Mouse (Mus musculus) layer of hippocampus, adult 2 months (tissue): ENCODE measurements around the gene Erbb4. TPM values are rescaled to one million over a fixed set of nuclear protein-coding genes. Genes with fewer than 3 reads are reported as not detected.
"Not testable (repeated sequence)": the region's sequence is repeated elsewhere in the genome, so short reads cannot be mapped to it uniquely, and the experiment has no call there.

Source experiments
- DNase-seq, 2 experiments: peaks; one replicate each; pipeline ENCODE4 v3.0.0; 2022; ENCODE audit warnings: low spot score in 2 of 2
- H3K27ac ChIP-seq: fragments of 200-600 bp; 2 replicates; pipeline ENCODE4 v1.8.1; 2022
- H3K4me3 ChIP-seq: fragments of 200-600 bp; 2 replicates; pipeline ENCODE4 v1.8.1; 2022; ENCODE audit warnings: mild to moderate bottlenecking
- CTCF ChIP-seq: fragments of 200-600 bp; conservative IDR thresholded peaks from 2 replicates; pipeline ENCODE4 v1.8.1; 2022; ENCODE audit warnings: antibody characterized with exemption, mild to moderate bottlenecking, moderate library complexity
- total RNA-seq, 2 experiments: library from RNA; stranded (reverse); gene quantifications; 2 replicates each; pipeline ENCODE4 v1.2.3; 2021

Gene Erbb4
- total RNA-seq, 2 experiments from 2014 or later: 46.2 to 48.6 TPM

DNA sequence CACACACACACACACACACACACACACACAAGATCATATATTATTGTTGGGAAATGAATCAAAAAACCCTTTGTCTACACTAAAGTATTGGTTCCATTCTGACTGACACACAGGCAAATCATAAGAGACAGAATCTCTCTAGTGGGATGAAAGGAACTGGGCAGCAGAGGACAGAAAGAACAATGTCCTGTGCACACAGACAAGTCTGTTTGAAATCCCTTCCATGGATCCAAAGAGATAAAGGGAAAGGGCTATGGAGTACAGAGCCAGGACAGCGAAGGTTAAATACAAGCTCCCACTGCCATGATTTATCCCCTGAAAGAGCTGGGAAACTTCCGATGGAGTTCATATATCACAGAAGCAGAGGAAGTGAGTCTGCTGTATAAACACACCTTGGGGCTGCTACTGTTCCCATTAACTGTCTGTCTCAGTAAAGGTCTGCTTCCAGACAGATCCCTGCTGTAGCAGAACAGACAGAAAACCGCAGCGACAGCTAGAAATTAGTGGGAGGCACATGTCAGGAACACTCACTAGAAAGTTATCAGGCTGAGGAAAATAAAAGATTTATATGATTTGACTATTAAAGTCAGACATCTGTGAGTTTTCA, 320.3 kb downstream of the Erbb4 start:
- TF ChIP-seq CTCF: no peak
- Histone ChIP-seq H3K4me3 (no peak overlapping the region), H3K27ac (no peak overlapping the region)
- DNase-seq: no peak

DNA sequence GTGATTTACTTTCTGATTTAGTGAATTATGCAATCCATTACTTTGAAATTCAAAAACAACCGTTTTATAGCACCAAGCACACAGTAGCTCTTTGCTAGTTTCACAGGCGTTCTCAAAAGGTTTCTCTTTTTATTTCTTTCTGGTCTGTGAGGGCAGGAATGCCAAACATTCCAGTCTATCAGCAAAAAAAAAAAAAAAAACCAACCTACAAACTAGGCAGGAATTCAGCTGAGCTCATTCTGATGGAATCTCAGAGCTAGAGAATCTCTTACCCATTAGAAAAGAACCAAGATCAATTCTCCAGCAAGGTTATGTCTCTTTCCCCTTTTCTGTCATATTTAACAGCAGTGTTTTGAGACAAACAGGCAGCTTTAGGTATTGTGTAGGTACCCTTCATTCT, 327.2 kb downstream of the Erbb4 start:
- no peak for DNase-seq
- no peak overlapping the region for H3K4me3 ChIP-seq
- no peak for TF ChIP-seq CTCF
- H3K27ac ChIP-seq: no peak overlapping the region

DNA sequence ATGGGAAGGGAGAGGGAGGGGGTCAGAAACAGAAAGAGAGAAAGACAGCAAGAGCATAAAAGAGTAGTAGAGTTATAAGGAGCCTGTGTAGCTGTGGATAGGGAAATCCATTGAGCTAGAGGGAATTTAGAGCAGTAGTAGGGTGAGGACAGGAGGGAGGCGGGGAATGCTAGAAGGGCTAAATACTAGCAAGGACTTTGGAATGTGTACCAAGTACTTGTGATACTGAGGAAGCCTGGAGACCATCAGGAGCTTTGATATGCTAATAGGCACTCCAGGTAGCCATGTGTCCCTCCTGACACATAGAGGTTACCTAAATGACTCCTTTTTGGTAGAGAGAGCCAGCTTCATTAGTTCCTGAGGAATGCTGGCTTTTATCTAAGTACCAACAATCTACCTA, 327.8 kb downstream of the Erbb4 start:
- Histone ChIP-seq H3K4me3 (no peak overlapping the region), H3K27ac (no peak overlapping the region)
- TF ChIP-seq CTCF: no peak
- DNase-seq: no peak

DNA sequence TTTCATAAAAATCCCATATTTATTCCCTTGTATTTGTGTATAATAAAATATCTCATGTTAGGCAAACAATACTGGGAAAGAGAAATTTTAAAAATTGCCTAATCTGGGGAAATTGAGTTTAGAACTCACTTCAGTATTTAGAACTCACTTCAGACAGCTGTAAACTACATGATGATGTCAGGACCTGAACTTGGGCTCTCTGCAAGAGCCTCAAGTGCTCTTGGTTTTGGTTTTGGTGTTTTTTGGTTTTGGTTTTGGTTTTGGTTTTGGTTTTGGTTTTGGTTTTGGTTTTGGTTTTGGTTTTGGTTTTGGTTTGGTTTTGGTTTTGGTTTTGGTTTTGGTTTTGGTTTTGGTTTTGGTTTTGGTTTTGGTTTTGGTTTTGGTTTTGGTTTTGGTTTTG, 341.8 kb downstream of the Erbb4 start:
- not testable (repeated sequence) for H3K27ac ChIP-seq, H3K4me3 ChIP-seq, DNase-seq

DNA sequence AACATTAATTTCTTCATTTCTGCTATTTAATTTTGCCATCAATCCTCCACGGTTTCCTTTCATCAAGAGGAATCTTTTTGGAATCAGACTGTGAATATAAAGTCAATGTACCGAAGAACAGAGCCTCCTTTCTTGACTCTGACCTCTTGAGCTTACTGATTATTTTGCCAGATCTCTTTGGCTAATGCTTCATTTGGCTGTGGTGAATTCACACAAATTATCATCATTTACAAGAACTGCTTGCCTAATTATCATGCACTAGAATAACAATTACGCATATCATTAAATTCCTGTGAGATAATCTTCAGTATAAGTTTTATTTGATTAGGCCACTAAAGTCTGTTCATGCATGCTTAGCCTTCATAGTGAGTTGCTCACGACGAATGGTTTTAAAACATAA, 345.4 kb downstream of the Erbb4 start:
- DNase-seq: no peak
- H3K4me3 ChIP-seq: no peak overlapping the region
- TF ChIP-seq CTCF: no peak
- no peak overlapping the region for H3K27ac ChIP-seq

DNA sequence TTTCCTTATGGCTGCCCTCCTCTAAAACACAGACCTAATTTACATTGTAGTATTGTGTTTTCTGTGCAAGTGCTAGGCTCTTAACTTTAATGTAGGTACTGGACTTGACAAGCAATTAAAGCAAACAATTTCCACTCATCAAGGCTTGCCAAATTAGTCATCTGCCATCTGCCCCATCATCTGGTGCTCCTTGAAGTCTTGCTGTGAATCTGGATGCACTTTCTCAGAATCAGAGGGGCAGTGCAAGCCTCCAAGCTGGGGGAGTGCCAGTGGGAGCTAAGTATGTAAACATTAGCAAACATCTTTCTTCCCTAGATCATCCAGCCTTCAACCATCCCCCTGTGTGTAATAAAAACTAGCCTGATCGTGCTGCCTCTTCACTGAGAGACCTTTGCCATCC, 358.9 kb downstream of the Erbb4 start:
- TF ChIP-seq CTCF: no peak
- no peak overlapping the region for H3K4me3 ChIP-seq
- peak; percentile 12 to 17 for DNase-seq
- no peak overlapping the region for H3K27ac ChIP-seq

DNA sequence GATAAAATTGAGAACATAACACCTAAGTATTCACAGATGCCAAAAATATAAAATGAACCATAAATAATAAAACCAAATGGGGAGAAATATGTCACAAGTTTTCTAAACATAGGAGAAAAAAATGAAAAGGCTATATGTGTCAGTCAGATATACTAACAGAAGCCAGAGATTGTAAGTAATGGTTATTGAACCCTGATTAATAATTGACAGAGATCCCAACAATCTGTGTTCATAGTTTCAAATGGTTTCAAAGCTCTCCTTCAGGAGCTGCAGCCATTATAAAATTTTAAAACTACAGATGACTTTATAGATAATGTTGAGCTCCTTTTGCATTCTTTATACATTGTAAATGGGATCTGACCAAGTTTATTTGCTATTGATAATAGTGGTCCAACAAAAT, 426.4 kb downstream of the Erbb4 start:
- no peak for DNase-seq
- no peak for TF ChIP-seq CTCF
- Histone ChIP-seq H3K4me3 (no peak overlapping the region), H3K27ac (no peak overlapping the region)

DNA sequence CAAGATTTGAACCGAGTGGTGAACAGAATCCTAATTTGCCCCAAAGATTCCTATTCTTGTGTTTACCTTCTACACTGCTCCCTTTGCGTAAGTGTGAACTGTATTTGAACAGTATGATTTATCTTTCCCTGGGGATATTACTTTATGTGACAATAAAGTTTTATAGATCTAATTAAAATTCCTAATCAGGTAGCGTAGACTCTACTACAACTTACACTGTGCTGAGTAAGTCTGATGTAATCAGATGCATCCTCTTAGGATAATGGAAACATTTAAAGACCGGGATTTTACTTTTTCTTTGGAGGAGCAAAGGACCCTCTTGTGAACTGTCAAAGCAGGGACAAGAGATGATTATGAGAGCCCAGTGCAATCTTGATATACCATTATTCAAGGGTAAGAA, 433.2 kb downstream of the Erbb4 start:
- Histone ChIP-seq H3K27ac (no peak overlapping the region), H3K4me3 (no peak overlapping the region)
- no peak for TF ChIP-seq CTCF
- DNase-seq: no peak

DNA sequence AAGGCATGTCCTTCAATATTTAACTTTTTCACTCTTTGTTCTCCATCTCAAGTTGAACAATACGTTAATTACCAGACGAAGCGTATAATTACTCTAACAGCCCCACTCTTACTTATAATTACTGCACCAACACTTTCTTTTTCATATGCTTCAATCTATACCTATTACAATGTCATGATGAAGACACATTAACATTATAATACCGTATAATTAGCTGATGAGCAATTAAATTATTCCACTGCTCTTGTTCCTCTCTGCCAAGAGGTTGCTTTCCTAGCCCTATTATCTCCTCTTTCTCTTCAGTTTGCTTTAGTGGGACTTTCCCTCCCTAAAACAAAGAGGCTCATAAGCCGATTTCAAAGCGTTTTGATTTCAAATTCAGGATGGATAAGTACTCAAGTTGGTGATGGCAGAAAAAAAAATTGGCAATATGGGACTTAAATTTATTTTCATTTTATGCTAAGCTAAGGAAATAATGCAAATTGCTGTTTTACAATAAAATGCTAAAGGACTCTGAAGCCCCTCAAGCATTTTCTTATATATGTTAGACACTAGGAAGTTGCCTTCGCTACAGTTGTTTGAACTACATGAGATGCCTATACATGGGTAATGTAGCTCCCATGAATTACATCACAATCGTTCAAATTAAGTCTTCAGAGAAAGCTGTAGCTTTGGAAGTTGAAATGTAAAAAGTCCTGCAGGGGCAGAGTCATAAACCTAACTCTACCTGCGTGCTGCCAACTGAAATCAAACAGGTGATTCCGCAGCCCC, 440.8 kb downstream of the Erbb4 start:
- DNase-seq: no peak
- TF ChIP-seq CTCF: no peak
- no peak overlapping the region for H3K27ac ChIP-seq
- no peak overlapping the region for H3K4me3 ChIP-seq

DNA sequence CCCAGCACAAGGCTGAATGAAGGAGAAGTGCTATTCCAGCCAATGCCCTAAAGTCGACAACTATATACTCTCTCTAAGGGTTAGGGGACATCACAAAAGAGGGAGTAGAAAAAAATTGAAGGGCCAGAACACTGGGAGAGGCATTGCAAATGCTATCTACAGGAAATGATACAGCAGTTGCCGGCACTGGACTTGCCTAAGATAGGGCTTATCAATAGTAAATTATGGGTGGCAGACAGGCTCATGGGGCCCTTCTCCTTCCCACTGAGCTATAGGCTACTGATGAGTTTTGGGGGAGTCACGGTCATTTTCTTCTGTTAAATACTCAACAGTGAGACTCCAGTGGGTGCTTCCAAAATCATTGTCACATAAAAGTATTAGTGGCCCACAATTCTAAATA, 517.4 kb downstream of the Erbb4 start:
- Histone ChIP-seq H3K4me3 (no peak overlapping the region), H3K27ac (no peak overlapping the region)
- no peak for TF ChIP-seq CTCF
- DNase-seq: no peak

DNA sequence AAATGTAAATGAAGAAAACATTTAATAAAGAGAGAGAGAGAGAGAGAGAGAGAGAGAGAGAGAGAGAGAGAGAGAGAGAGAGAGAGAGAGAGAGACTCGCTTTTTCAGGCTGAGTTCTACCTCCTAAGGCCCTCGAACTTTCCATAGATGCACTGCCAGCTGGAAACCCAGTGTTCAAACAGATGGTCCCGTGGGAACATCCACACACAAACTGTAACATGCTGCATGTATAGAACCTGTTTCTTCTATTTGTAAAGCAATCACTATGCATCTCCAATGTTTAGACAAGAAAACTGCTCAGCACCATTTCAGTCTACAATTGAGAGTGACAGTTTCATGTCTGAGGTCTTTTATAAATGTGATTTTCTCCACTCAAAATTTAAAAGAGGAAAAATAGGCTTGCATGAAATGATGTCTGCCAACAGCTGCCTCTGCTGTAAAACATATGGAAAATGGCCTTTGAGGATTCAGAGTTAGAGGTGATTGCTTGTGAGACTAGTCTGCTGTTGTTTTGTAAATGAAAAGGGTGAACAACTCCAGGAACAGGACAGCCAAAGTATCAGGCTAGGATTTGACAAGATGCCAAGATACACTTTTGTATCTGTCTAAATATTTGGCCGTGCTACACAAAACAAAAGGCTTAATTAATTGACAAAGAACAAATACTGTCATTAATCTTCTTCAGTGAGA, 533.9 kb downstream of the Erbb4 start:
- TF ChIP-seq CTCF: no peak
- Histone ChIP-seq H3K27ac (no peak overlapping the region), H3K4me3 (no peak overlapping the region)
- no peak for DNase-seq

DNA sequence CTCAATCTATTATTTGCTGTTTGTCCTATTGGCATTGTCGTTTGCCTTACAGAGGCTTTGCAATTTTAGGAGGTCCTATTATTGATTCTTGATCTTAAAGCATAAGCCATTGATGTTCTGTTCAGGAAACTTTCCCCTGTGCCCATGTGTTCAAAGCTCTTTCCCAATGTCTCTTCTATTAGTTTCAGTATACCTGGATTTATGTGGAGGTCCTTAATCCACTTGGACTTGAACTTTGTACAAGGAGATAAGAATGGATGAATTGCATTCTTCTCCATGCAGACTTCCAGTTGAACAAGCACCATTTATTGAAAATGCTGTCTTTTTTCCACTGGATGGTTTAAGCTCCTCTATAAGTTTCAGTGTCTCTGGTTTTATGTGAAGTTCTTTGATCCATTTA, 536.9 kb downstream of the Erbb4 start:
- no peak for DNase-seq
- no peak for TF ChIP-seq CTCF
- no peak overlapping the region for H3K4me3 ChIP-seq
- H3K27ac ChIP-seq: no peak overlapping the region

DNA sequence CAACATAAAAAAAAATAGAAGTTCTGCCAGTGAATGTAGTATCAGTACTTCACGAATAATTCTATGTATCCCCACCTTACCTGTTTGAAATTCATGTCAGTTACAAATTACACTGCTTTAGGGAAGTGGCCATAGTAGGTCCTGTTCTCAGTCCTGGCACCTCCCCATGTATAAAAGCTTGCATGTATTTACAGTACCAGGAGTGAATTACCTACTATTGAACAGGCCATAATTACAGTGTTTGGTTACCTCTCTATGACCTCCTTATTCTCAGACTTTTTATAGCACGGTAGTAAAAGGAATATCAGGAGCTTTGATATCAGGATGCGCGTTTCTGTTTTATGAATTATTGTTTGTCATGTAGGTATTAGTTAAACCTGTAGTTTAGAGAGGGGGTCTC, 564.9 kb downstream of the Erbb4 start:
- no peak for TF ChIP-seq CTCF
- H3K27ac ChIP-seq: no peak overlapping the region
- DNase-seq: no peak
- H3K4me3 ChIP-seq: no peak overlapping the region

DNA sequence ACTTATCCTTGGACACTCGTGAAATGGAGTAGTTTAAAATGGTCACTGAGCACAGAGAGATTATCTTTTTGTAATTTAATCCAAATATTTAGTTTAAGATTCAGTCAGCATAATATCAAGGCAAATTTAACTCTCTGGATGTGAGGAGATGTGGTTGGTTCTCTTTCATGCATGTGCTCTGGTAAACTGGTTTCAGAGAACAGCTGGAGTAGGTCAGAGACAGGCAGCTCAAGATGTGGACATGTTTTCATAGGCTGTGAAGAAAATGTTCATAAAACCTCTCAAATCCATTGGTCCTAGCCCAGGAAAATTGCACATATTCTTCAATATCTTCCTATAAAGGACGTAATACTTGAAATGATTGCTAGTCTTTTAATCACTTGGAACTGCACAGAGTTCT, 590.0 kb downstream of the Erbb4 start:
- Histone ChIP-seq H3K27ac (no peak overlapping the region), H3K4me3 (no peak overlapping the region)
- TF ChIP-seq CTCF: no peak
- DNase-seq: no peak
